Mouse (Mus musculus): ENCODE measurements at regions not wholly inside any gene's neighbourhood (a gene's known extent, or its start where the extent isn't known, plus 50 kb on each side); places are given as distances from the start of the nearest gene placed in this dataset.

- TF ChIP-seq CTCF (IDR thresholded peaks at IDR 0.05; ENCODE audit: low read depth, low read length) (no peak), POLR2A (IDR thresholded peaks at IDR 0.05; ENCODE audit: insufficient read depth, low read length) (no peak), EP300 (IDR thresholded peaks at IDR 0.05; ENCODE audit: insufficient read depth, low read depth, low read length) (no peak)
Measured at GRCm38 (mm10) chr14:64588561-64588960, 484.5 kb downstream of the Prss52 start.
